Mouse (Mus musculus): ENCODE data around the gene Heatr4. TPM values are rescaled to one million over a fixed set of nuclear protein-coding genes. Genes with fewer than 3 reads are reported as not detected.
"Not testable (repeated sequence)": the region's sequence is repeated elsewhere in the genome, so short reads cannot be mapped to it uniquely, and the experiment has no call there.

The Heatr4 gene
- polyA plus RNA-seq, 1 experiment: 0.03 TPM

DNA sequence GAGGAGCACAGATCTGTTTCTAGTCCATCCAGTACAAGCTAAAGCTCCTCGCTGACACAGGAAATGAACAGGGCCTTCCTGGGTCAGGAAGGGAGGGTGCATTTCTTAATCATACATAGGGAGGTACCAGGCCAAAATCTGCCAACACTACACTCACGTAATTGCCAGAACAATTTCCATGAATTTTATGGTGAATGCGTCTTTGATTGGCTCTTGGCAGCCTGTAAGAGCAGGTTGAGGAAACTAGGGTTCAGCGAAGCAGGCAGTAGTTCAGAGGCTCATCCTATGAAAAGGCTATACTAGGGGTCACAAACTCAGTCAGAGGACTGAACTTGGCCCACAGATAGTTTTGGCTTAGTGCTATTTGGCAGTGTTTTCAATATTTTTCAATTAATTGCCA is 44.6 kb downstream of the Heatr4 start:
- no peak overlapping the region for H3K27ac ChIP-seq (ENCODE audit: insufficient read depth, low read length)
- no peak overlapping the region for H3K4me3 ChIP-seq (replicated peaks; ENCODE audit: insufficient read depth, low read depth, low read length)
- DNase-seq: no peak
- 50% methylated on average over 4 of the region's 4 CpGs for WGBS
- no peaks in the 10 kb centered on the region for H3K4me1 ChIP-seq (ENCODE audit: control insufficient read depth, insufficient read depth, low read length)
- no peak for TF ChIP-seq POLR2A (IDR thresholded peaks at IDR 0.05; ENCODE audit: borderline replicate concordance, insufficient read depth, low read length)
- no peak for TF ChIP-seq CTCF (IDR thresholded peaks at IDR 0.05; ENCODE audit: borderline replicate concordance, insufficient read depth, low read depth, low read length)
- no peaks in the 10 kb centered on the region for H3K27me3 ChIP-seq (ENCODE audit: control insufficient read depth, insufficient read depth, low read length)

GRCm38 (mm10) chr12:83939332-83939731 is 45.3 kb downstream of the Heatr4 start:
- Histone ChIP-seq H3K4me1 (ENCODE audit: control insufficient read depth, insufficient read depth, low read length) (no peaks in the 10 kb centered on the region), H3K4me3 (replicated peaks; ENCODE audit: insufficient read depth, low read depth, low read length) (no peak overlapping the region), H3K27ac (ENCODE audit: insufficient read depth, low read length) (no peak overlapping the region), H3K27me3 (ENCODE audit: control insufficient read depth, insufficient read depth, low read length) (no peaks in the 10 kb centered on the region)
- no peak for TF ChIP-seq CTCF (IDR thresholded peaks at IDR 0.05; ENCODE audit: borderline replicate concordance, insufficient read depth, low read depth, low read length)
- no peak for TF ChIP-seq POLR2A (IDR thresholded peaks at IDR 0.05; ENCODE audit: borderline replicate concordance, insufficient read depth, low read length)
- 91% methylated on average over 2 of the region's 2 CpGs for WGBS
- DNase-seq: no peak

DNA sequence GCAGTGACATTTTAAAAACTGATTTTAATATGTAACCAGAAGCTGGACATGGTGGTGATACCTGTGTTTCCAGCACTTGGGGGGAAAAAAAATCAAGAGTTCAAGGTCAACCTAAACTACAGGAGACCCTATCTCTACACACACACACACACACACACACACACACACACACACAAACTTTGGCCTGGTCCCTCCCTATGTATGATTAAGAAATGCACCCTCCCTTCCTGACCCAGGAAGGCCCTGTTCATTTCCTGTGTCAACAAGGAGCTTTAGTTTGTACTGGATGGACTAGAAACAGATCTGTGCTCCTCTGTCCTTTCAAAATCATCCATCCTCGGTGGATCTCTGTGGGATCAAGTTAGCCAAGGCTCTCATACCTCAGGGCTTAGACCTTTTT is 46.1 kb downstream of the Heatr4 start:
- not testable (repeated sequence) for DNase-seq; H3K27me3 ChIP-seq (ENCODE audit: control insufficient read depth, insufficient read depth, low read length); H3K4me1 ChIP-seq (ENCODE audit: control insufficient read depth, insufficient read depth, low read length); H3K4me3 ChIP-seq (replicated peaks; ENCODE audit: insufficient read depth, low read depth, low read length); H3K27ac ChIP-seq (ENCODE audit: insufficient read depth, low read length)
- 54% methylated on average over 1 of the region's 1 CpGs for WGBS

- H3K4me1 ChIP-seq (ENCODE audit: control insufficient read depth, insufficient read depth, low read length): no peaks in the 10 kb centered on the region
- H3K27me3 ChIP-seq (ENCODE audit: control insufficient read depth, insufficient read depth, low read length): no peaks in the 10 kb centered on the region
- no peak overlapping the region for H3K27ac ChIP-seq (ENCODE audit: insufficient read depth, low read length)
- H3K4me3 ChIP-seq (replicated peaks; ENCODE audit: insufficient read depth, low read depth, low read length): no peak overlapping the region
- DNase-seq: no peak
- no peak for TF ChIP-seq CTCF (IDR thresholded peaks at IDR 0.05; ENCODE audit: borderline replicate concordance, insufficient read depth, low read depth, low read length)
- TF ChIP-seq POLR2A (IDR thresholded peaks at IDR 0.05; ENCODE audit: borderline replicate concordance, insufficient read depth, low read length): no peak
- WGBS: 66% methylated on average over 10 of the region's 10 CpGs
Measured at GRCm38 (mm10) chr12:83937600-83937999, 47.1 kb downstream of the Heatr4 start.

GRCm38 (mm10) chr12:83929186-83929804 is 55.4 kb downstream of the Heatr4 start:
- H3K4me1 ChIP-seq (ENCODE audit: control insufficient read depth, insufficient read depth, low read length): no peaks in the 10 kb centered on the region
- no peak overlapping the region for H3K27ac ChIP-seq (ENCODE audit: insufficient read depth, low read length)
- WGBS: 39% methylated on average over 2 of the region's 2 CpGs
- H3K4me3 ChIP-seq (replicated peaks; ENCODE audit: insufficient read depth, low read depth, low read length): no peak overlapping the region
- DNase-seq: no peak
- no peaks in the 10 kb centered on the region for H3K27me3 ChIP-seq (ENCODE audit: control insufficient read depth, insufficient read depth, low read length)
- TF ChIP-seq POLR2A (IDR thresholded peaks at IDR 0.05; ENCODE audit: borderline replicate concordance, insufficient read depth, low read length): no peak
- no peak for TF ChIP-seq CTCF (IDR thresholded peaks at IDR 0.05; ENCODE audit: borderline replicate concordance, insufficient read depth, low read depth, low read length)

- Histone ChIP-seq H3K27ac (ENCODE audit: insufficient read depth, low read length) (no peak overlapping the region), H3K27me3 (ENCODE audit: control insufficient read depth, insufficient read depth, low read length) (no peaks in the 10 kb centered on the region), H3K4me3 (replicated peaks; ENCODE audit: insufficient read depth, low read depth, low read length) (no peak overlapping the region), H3K4me1 (ENCODE audit: control insufficient read depth, insufficient read depth, low read length) (no peaks in the 10 kb centered on the region)
- no peak for DNase-seq
- TF ChIP-seq CTCF (IDR thresholded peaks at IDR 0.05; ENCODE audit: borderline replicate concordance, insufficient read depth, low read depth, low read length): no peak
- no peak for TF ChIP-seq POLR2A (IDR thresholded peaks at IDR 0.05; ENCODE audit: borderline replicate concordance, insufficient read depth, low read length)
- WGBS: 89% methylated on average over 4 of the region's 4 CpGs
Measured at GRCm38 (mm10) chr12:83927747-83928146, 56.9 kb downstream of the Heatr4 start.

DNA sequence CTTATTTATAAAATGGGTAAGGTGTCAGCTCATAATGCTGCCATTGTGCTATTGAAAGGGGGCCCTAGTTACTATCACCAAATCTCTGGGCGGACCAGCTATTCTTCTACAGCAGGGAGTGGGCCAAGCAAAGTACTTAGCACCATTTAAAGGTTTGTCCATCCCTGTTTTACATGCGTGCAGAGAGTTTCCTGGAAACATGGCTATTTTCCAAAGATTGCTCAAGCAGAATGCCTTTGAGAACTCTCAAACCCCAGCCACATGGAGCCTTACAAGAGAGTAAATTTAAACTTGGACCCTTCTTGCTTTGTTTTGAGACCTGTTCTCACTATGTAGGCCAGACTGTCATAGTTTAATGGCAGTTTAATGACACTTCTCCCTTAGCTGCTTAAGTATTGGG is 58.6 kb downstream of the Heatr4 start:
- TF ChIP-seq POLR2A (IDR thresholded peaks at IDR 0.05; ENCODE audit: borderline replicate concordance, insufficient read depth, low read length): no peak
- no peak for TF ChIP-seq CTCF (IDR thresholded peaks at IDR 0.05; ENCODE audit: borderline replicate concordance, insufficient read depth, low read depth, low read length)
- H3K4me1 ChIP-seq (ENCODE audit: control insufficient read depth, insufficient read depth, low read length): no peaks in the 10 kb centered on the region
- no peak overlapping the region for H3K27ac ChIP-seq (ENCODE audit: insufficient read depth, low read length)
- DNase-seq: no peak
- no peak overlapping the region for H3K4me3 ChIP-seq (replicated peaks; ENCODE audit: insufficient read depth, low read depth, low read length)
- WGBS: 62% methylated on average over 2 of the region's 2 CpGs
- H3K27me3 ChIP-seq (ENCODE audit: control insufficient read depth, insufficient read depth, low read length): no peaks in the 10 kb centered on the region

GRCm38 (mm10) chr12:83925160-83925703 is 59.4 kb downstream of the Heatr4 start:
- 68% methylated on average over 7 of the region's 7 CpGs for WGBS

More at GRCm38 (mm10) chr12:83925160-83925703, 59.4 kb downstream of the Heatr4 start:
- Histone ChIP-seq H3K27me3 (ENCODE audit: control insufficient read depth, insufficient read depth, low read length) (no peaks in the 10 kb centered on the region), H3K4me1 (ENCODE audit: control insufficient read depth, insufficient read depth, low read length) (no peaks in the 10 kb centered on the region), H3K27ac (ENCODE audit: insufficient read depth, low read length) (no peak overlapping the region), H3K4me3 (replicated peaks; ENCODE audit: insufficient read depth, low read depth, low read length) (no peak overlapping the region)
- DNase-seq: no peak
- TF ChIP-seq POLR2A (IDR thresholded peaks at IDR 0.05; ENCODE audit: borderline replicate concordance, insufficient read depth, low read length) (no peak), CTCF (IDR thresholded peaks at IDR 0.05; ENCODE audit: borderline replicate concordance, insufficient read depth, low read depth, low read length) (no peak)

All from cerebellum, adult 2 months (tissue).